Mouse (Mus musculus) left cerebral cortex, postnatal 25 days (tissue): ENCODE data around the gene Lkaaear1. TPM values are rescaled to one million over a fixed set of nuclear protein-coding genes. Genes with fewer than 3 reads are reported as not detected.

ENCODE experiments used
- DNase-seq, 2 experiments: peaks; one replicate each; pipeline ENCODE4 v3.0.0; 2022; ENCODE audit warnings: low spot score in 2 of 2, mixed read lengths in 1 of 2
- intact Hi-C: fragments of 180-260 bp; cut with DNase I; formaldehyde crosslinking; loops from one replicate; pipeline ENCODE4 v1.15.1; 2025
- total RNA-seq, 2 experiments: library from RNA; stranded (reverse); gene quantifications; 2 replicates each; pipeline ENCODE4 v1.2.3; 2021

Lkaaear1 gene
- total RNA-seq, 2 experiments from 2014 or later, result not detected

GRCm38 (mm10) chr2:181662620-181663297, 35.5 kb downstream of the Lkaaear1 start:
- no peak for DNase-seq

DNA sequence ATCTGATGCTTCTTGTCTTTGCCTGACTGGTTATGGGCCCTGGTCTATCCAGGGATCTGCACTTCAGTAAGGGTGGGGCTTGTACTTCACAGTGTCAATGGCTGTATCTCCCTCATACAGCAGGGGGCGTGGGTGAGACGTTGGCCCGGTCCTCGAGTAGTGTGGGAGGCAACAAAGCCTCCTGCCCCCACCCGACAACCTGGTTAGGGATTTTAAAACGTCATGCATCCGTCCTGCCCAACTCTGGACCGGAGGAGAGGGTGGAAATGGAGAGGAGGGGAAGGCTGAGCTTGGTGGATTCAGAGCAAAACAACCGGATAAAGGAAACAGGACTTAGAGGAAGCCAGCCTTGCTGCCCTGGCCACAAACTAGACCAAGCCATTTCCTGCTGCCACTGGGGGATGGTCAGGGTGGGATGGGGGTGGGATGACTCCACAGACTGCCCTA, 38.6 kb downstream of the Lkaaear1 start:
- DNase-seq, result peak; percentile 73 to 85
- intact Hi-C loops, result loop anchor here (2.0 to 5.0 kb wide), 2 partner anchors 19 to 48 kb away; no protein-coding TSS in a partner anchor

More at GRCm38 (mm10) chr2:181662620-181663297, 35.5 kb downstream of the Lkaaear1 start:
- intact Hi-C loops, result no loop called here

DNA sequence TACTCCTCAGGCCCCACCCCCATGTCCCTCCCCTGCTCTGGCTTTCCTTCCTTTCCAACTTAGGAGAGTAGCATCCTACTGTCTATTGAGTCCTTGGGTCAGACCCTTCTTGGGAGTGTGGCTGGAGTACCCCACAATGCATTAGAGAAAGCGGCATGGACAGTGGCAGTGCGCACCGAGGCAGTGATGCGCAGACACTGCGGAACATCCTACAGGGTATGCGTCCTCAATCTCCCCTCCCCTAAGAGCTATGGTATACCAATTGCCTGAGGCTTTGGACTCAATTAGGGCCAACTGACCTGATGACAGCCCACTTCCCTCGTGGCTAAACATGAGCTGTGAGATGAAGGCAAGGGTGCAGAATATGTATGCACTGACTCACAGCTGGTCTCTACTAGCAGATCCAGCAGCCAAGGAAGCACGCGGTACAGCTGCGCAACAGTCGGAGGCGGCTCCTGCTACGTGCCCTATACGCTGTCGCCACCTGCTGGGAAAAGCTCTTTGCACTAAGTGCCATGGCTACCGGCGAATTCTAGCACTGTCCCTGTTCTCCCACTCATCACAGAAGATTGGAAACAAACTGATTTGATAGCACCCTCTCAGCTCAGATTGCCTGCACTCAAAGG, 39.2 kb downstream of the Lkaaear1 start:
- intact Hi-C loops, result loop anchor here (2.0 to 5.0 kb wide), 2 partner anchors 20 to 48 kb away; no protein-coding TSS in a partner anchor

GRCm38 (mm10) chr2:181658528-181658927, 39.7 kb downstream of the Lkaaear1 start:
- intact Hi-C loops, result loop anchor here (2.0 to 5.0 kb wide), 2 partner anchors 20 to 49 kb away; no protein-coding TSS in a partner anchor
- DNase-seq, result no peak

More for the DNA sequence above, 39.2 kb downstream of the Lkaaear1 start:
- DNase-seq, result peak; percentile 59 to 77

GRCm38 (mm10) chr2:181657441-181657840, 40.8 kb downstream of the Lkaaear1 start:
- intact Hi-C loops, result loop anchor here (5.0 kb wide), 1 partner anchor 50 kb away; no protein-coding TSS in a partner anchor
- DNase-seq, result no peak

DNA sequence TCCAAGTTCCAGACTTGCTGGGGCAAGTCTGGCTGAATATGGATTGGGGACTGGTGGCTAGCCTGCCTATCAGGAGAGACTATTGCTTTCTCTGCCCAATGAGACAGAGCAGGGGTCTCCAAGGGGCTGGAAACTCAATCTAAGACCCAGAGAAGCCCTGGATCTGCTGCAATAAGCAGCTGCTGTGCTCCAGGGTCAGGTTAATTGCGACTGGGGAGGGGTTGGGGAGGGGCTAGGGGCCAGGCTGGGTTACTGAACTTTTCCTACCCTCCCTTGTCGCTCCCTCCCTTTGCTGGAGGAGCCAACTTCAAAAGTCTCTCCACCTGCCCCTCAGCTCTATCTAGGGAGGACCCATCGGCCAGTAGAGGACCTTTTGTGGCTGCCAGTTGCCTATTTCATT, 41.5 kb downstream of the Lkaaear1 start, which contains the start of gene Gm29797:
Gene Gm29797 (plus strand): TSS at position 301 of the 400 bp plus-strand sequence.
- DNase-seq, result no peak
- intact Hi-C loops, result loop anchor here (5.0 kb wide), 1 partner anchor 51 kb away; no protein-coding TSS in a partner anchor

DNA sequence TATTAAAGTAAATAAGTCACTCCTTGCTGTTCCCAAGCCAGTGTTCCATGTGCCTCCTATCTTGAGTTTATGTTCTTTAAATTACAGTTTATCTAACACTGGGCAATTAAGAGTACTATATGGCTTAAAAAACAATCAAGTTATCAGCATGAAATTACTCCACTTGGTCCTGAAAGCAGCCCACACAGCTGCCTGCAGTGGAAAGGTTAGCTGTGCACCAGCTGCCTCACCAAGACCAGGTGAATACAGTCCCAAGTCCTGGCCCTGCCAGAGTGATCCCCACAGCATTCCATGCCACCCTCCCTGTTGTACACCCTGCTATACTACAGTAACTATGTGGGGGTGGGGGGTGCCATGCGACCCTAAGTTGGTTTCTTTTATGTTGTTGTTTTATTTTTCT, 44.7 kb downstream of the Lkaaear1 start:
- intact Hi-C loops, result loop anchor here (5.0 kb wide), 1 partner anchor 36 kb away; no protein-coding TSS in a partner anchor
- DNase-seq, result no peak

GRCm38 (mm10) chr2:181653065-181653464, 45.2 kb downstream of the Lkaaear1 start:
- DNase-seq, result no peak
- intact Hi-C loops, result loop anchor here (5.0 kb wide), 1 partner anchor 36 kb away; no protein-coding TSS in a partner anchor

- DNase-seq, result no peak
- intact Hi-C loops, result loop anchor here (10.0 kb wide), 1 partner anchor 196 kb away; no protein-coding TSS in a partner anchor
These were observed 49.3 kb downstream of the Lkaaear1 start for GRCm38 (mm10) chr2:181648926-181649325.

Other genes with a start within 250 kb of the Lkaaear1 start
- 10 to 100 TPM; 11.2 to 15.3 TPM for gene Zbtb46, start 239.0 kb downstream of the Lkaaear1 start, total RNA-seq
- gene Abhd16b, start 205.2 kb downstream of the Lkaaear1 start, total RNA-seq, result not detected
- gene Tpd52l2, start 201.3 kb downstream of the Lkaaear1 start, total RNA-seq, result 10 to 100 TPM; 74.7 to 76.8 TPM
- 100 to 1,000 TPM; 289 to 296 TPM for gene Dnajc5, start 178.0 kb downstream of the Lkaaear1 start, total RNA-seq
- 10 to 100 TPM; 44.2 to 50.5 TPM for gene Uckl1, start 113.5 kb downstream of the Lkaaear1 start, total RNA-seq
- gene Prpf6, start 106.6 kb downstream of the Lkaaear1 start, total RNA-seq, result 10 to 100 TPM; 51.0 to 51.7 TPM
- gene Zfp512b, start 105.6 kb downstream of the Lkaaear1 start, total RNA-seq, result 10 to 100 TPM; 76.5 to 89.2 TPM
- 10 to 100 TPM; 19.4 to 20.2 TPM for gene Samd10, start 99.2 kb downstream of the Lkaaear1 start, total RNA-seq
- gene Gm29797, start 41.4 kb downstream of the Lkaaear1 start, total RNA-seq, result not detected
- gene Sox18, start 26.8 kb downstream of the Lkaaear1 start, total RNA-seq, result 10 to 100 TPM; 10.9 to 11.4 TPM
- gene Tcea2, start 18.1 kb downstream of the Lkaaear1 start, total RNA-seq, result 10 to 100 TPM; 61.9 to 63.3 TPM
- gene Rgs19, start 4.5 kb downstream of the Lkaaear1 start, total RNA-seq, result 10 to 100 TPM; 30.2 to 35.3 TPM
- 10 to 100 TPM; 56.1 to 57.3 TPM for gene Oprl1, start 16.6 kb upstream of the Lkaaear1 start, total RNA-seq
- 10 to 100 TPM; 17.4 to 18.1 TPM for gene Myt1, start 64.9 kb upstream of the Lkaaear1 start, total RNA-seq
- 10 to 100 TPM; 78.2 to 95.2 TPM for gene Pcmtd2, start 139.4 kb upstream of the Lkaaear1 start, total RNA-seq
- gene Polr3k, start 165.9 kb upstream of the Lkaaear1 start, total RNA-seq, result 10 to 100 TPM; 30.2 to 33.4 TPM